Mouse (Mus musculus): Measurements from ENCODE around the gene Rilp.

Gene Rilp

GRCm38 (mm10) chr11:75509741-75510626 lies at the start of gene Rilp:
Gene Rilp (plus strand): TSS chr11:75510094.
- peak; percentile 24 for DNase-seq (ENCODE audit: low read depth)

- peak; percentile 82 for DNase-seq (ENCODE audit: low read depth)
These were observed 49.6 kb upstream of the Rilp start for GRCm38 (mm10) chr11:75460103-75460843.

- peak; percentile 99 for DNase-seq (ENCODE audit: low read depth)
These were observed 48.8 kb upstream of the Rilp start, which contains the start of gene Tlcd2 for GRCm38 (mm10) chr11:75460844-75461742. Gene Tlcd2 (plus strand): TSS chr11:75461715.

- no peak for DNase-seq (ENCODE audit: low read depth)
These were observed 48.1 kb upstream of the Rilp start for GRCm38 (mm10) chr11:75461743-75462252.

- DNase-seq (ENCODE audit: low read depth) = peak; percentile 53
These were observed 47.6 kb upstream of the Rilp start for GRCm38 (mm10) chr11:75462253-75462783.

GRCm38 (mm10) chr11:75462865-75463336 lies 47.0 kb upstream of the Rilp start:
- peak; percentile 28 for DNase-seq (ENCODE audit: low read depth)

- no peak for DNase-seq (ENCODE audit: low read depth)
These were observed 46.3 kb upstream of the Rilp start for GRCm38 (mm10) chr11:75463624-75464023.

GRCm38 (mm10) chr11:75464417-75464816 lies 45.5 kb upstream of the Rilp start:
- DNase-seq (ENCODE audit: low read depth) = no peak

GRCm38 (mm10) chr11:75465051-75465450 lies 44.8 kb upstream of the Rilp start:
- no peak for DNase-seq (ENCODE audit: low read depth)

GRCm38 (mm10) chr11:75466731-75467505 lies 43.0 kb upstream of the Rilp start:
- peak; percentile 47 for DNase-seq (ENCODE audit: low read depth)

- peak; percentile 35 for DNase-seq (ENCODE audit: low read depth)
These were observed 42.2 kb upstream of the Rilp start for GRCm38 (mm10) chr11:75467512-75468215.

- no peak for DNase-seq (ENCODE audit: low read depth)
These were observed 41.5 kb upstream of the Rilp start for GRCm38 (mm10) chr11:75468410-75468809.

- DNase-seq (ENCODE audit: low read depth) = no peak
These were observed 40.6 kb upstream of the Rilp start for GRCm38 (mm10) chr11:75469261-75469660.

- no peak for DNase-seq (ENCODE audit: low read depth)
These were observed 39.2 kb upstream of the Rilp start for GRCm38 (mm10) chr11:75470675-75471074.

GRCm38 (mm10) chr11:75472469-75473081 lies 37.3 kb upstream of the Rilp start:
- DNase-seq (ENCODE audit: low read depth) = peak; percentile 71

- no peak for DNase-seq (ENCODE audit: low read depth)
These were observed 36.5 kb upstream of the Rilp start for GRCm38 (mm10) chr11:75473376-75473775.

- DNase-seq (ENCODE audit: low read depth) = no peak
These were observed 23.7 kb upstream of the Rilp start for GRCm38 (mm10) chr11:75486192-75486591.

GRCm38 (mm10) chr11:75486601-75487285 lies 23.2 kb upstream of the Rilp start, which contains the start of gene Prpf8:
Gene Prpf8 (plus strand): TSS chr11:75486816.
- DNase-seq (ENCODE audit: low read depth) = peak; percentile 98

GRCm38 (mm10) chr11:75487496-75487895 lies 22.4 kb upstream of the Rilp start:
- no peak for DNase-seq (ENCODE audit: low read depth)

All from naive thymus-derived CD4-positive, alpha-beta T cell, adult 2 months (primary cell).